Mouse (Mus musculus) ES-Bruce4 (cell line): ENCODE data around the gene Nfatc2ip.

Experiments
- CTCF ChIP-seq: IDR thresholded peaks from one replicate; pipeline ENCODE4 v1.8.1; 2011; ENCODE audit warnings: low read depth, low read length
- EP300 ChIP-seq: IDR thresholded peaks from 2 replicates; pipeline ENCODE4 v1.6.1; 2011; ENCODE audit warnings: low read depth, low read length; ENCODE audit not compliant: insufficient read depth

GRCm38 (mm10) chr7:126444536-126444935, 48.0 kb upstream of the Nfatc2ip start:
- TF ChIP-seq CTCF (no peak), EP300 (no peak)
